Mouse (Mus musculus) left cerebral cortex, postnatal 25 days (tissue): ENCODE measurements at regions not wholly inside any gene's neighbourhood (a gene's known extent, or its start where the extent isn't known, plus 50 kb on each side); places are given as distances from the start of the nearest gene placed in this dataset.

Experiments
- DNase-seq, 2 experiments: peaks; one replicate each; pipeline ENCODE4 v3.0.0; 2022; ENCODE audit warnings: low spot score in 2 of 2, mixed read lengths in 1 of 2
- intact Hi-C: fragments of 180-260 bp; cut with DNase I; formaldehyde crosslinking; loops from one replicate; pipeline ENCODE4 v1.15.1; 2025

GRCm38 (mm10) chr1:13977207-13977606 lies 2115.9 kb downstream of the 4930444P10Rik start:
- intact Hi-C loops: no loop called here
- DNase-seq: no peak

GRCm38 (mm10) chr1:13949241-13949640 lies 2143.9 kb downstream of the 4930444P10Rik start:
- intact Hi-C loops: no loop called here
- DNase-seq: no peak

GRCm38 (mm10) chr1:13941351-13941750 lies 2151.8 kb downstream of the 4930444P10Rik start:
- intact Hi-C loops: no loop called here
- DNase-seq: no peak

GRCm38 (mm10) chr1:13938344-13938743 lies 2154.8 kb downstream of the 4930444P10Rik start:
- intact Hi-C loops: no loop called here
- no peak for DNase-seq

GRCm38 (mm10) chr1:13935938-13936491 lies 2157.1 kb downstream of the 4930444P10Rik start:
- intact Hi-C loops: no loop called here
- peak in 1 of 2 experiments; percentile 10 for DNase-seq

GRCm38 (mm10) chr1:13928679-13929078 lies 2164.4 kb downstream of the 4930444P10Rik start:
- DNase-seq: no peak
- intact Hi-C loops: no loop called here

- intact Hi-C loops: no loop called here
- no peak for DNase-seq
Measured at GRCm38 (mm10) chr1:13927964-13928363, 2165.2 kb downstream of the 4930444P10Rik start.

- DNase-seq: no peak
- intact Hi-C loops: no loop called here
Measured at GRCm38 (mm10) chr1:13925994-13926393, 2167.1 kb downstream of the 4930444P10Rik start.

GRCm38 (mm10) chr1:13915216-13915615 lies 2177.9 kb downstream of the 4930444P10Rik start:
- intact Hi-C loops: no loop called here
- DNase-seq: no peak

- intact Hi-C loops: no loop called here
- DNase-seq: no peak
Measured at GRCm38 (mm10) chr1:13879126-13879525, 2214.0 kb downstream of the 4930444P10Rik start.

GRCm38 (mm10) chr1:13873925-13874324 lies 2219.2 kb downstream of the 4930444P10Rik start:
- DNase-seq: no peak
- intact Hi-C loops: no loop called here

GRCm38 (mm10) chr1:13872536-13872935 lies 2220.6 kb downstream of the 4930444P10Rik start:
- intact Hi-C loops: no loop called here
- no peak for DNase-seq

- peak; percentile 32 to 71 for DNase-seq
- intact Hi-C loops: no loop called here
Measured at GRCm38 (mm10) chr1:13870631-13871286, 2222.4 kb downstream of the 4930444P10Rik start.

GRCm38 (mm10) chr1:13865713-13866112 lies 2227.4 kb downstream of the 4930444P10Rik start:
- no peak for DNase-seq
- intact Hi-C loops: no loop called here

- intact Hi-C loops: no loop called here
- no peak for DNase-seq
Measured at GRCm38 (mm10) chr1:13863712-13864111, 2229.4 kb downstream of the 4930444P10Rik start.

GRCm38 (mm10) chr1:13861070-13861511 lies 2232.0 kb downstream of the 4930444P10Rik start:
- DNase-seq: no peak
- intact Hi-C loops: no loop called here

GRCm38 (mm10) chr1:13860469-13860868 lies 2232.7 kb downstream of the 4930444P10Rik start:
- intact Hi-C loops: no loop called here
- DNase-seq: no peak

GRCm38 (mm10) chr1:13859723-13860122 lies 2233.4 kb downstream of the 4930444P10Rik start:
- no peak for DNase-seq
- intact Hi-C loops: no loop called here

- DNase-seq: no peak
- intact Hi-C loops: no loop called here
Measured at GRCm38 (mm10) chr1:13858371-13859018, 2234.6 kb downstream of the 4930444P10Rik start.

GRCm38 (mm10) chr1:13856998-13857397 lies 2236.1 kb downstream of the 4930444P10Rik start:
- intact Hi-C loops: no loop called here
- DNase-seq: no peak

GRCm38 (mm10) chr1:13851144-13851543 lies 2242.0 kb downstream of the 4930444P10Rik start:
- intact Hi-C loops: no loop called here
- DNase-seq: no peak
